Mouse (Mus musculus): ENCODE results near the gene Trim11. TPM values are rescaled to one million over a fixed set of nuclear protein-coding genes. Genes with fewer than 3 reads are reported as not detected.
"Not testable (repeated sequence)": the region's sequence is repeated elsewhere in the genome, so short reads cannot be mapped to it uniquely, and the experiment has no call there.

The Trim11 gene
- polyA plus RNA-seq, 1 experiment from 2014 or later, result 8.8 TPM

GRCm38 (mm10) chr11:58948542-58949479, 29.1 kb upstream of the Trim11 start, which contains the start of gene Hist3h2ba:
Gene Hist3h2ba (plus strand): TSS chr11:58948920.
- H3K9ac ChIP-seq (replicated peaks), result peak within 1 kb of the TSS; percentile 59
- H3K27me3 ChIP-seq (ENCODE audit: insufficient read depth, low read length), result peaks cover 27% of the 10 kb centered on the region
- H3K4me3 ChIP-seq (ENCODE audit: low read depth, low read length), result peak within 1 kb of the TSS; percentile 48
- peaks cover 22% of the 10 kb centered on the region for H3K4me1 ChIP-seq (ENCODE audit: insufficient read depth)
- no peaks in the 10 kb centered on the region for H3K9me3 ChIP-seq (ENCODE audit: low read length)
- ATAC-seq, result peak; percentile 84
- DNase-seq, result peak; percentile 53
- no peaks in the 10 kb centered on the region for H3K36me3 ChIP-seq (replicated peaks; ENCODE audit: insufficient read depth, low read length)
- peak within 1 kb of the TSS; percentile 65 for H3K27ac ChIP-seq (ENCODE audit: low read depth)
- TF ChIP-seq CTCF (IDR thresholded peaks at IDR 0.05; ENCODE audit: low read depth) (no peak), EP300 (IDR thresholded peaks at IDR 0.05; ENCODE audit: low read depth) (peak; percentile 51; the same call in 1 of the 2 replicates)
- WGBS (ENCODE audit: insufficient replicate concordance), result under 1% methylated on average over 40 of the region's 48 CpGs
- peak within 1 kb of the TSS; percentile 72 for H3K4me2 ChIP-seq (ENCODE audit: low read depth, low read length)

- H3K9me3 ChIP-seq (ENCODE audit: low read length), result no peaks in the 10 kb centered on the region
- H3K27me3 ChIP-seq (ENCODE audit: insufficient read depth, low read length), result peaks cover 24% of the 10 kb centered on the region
- no peaks in the 10 kb centered on the region for H3K36me3 ChIP-seq (replicated peaks; ENCODE audit: insufficient read depth, low read length)
- H3K4me3 ChIP-seq (ENCODE audit: low read depth, low read length), result peak overlapping the region; percentile 48
- no peak for TF ChIP-seq EP300 (IDR thresholded peaks at IDR 0.05; ENCODE audit: low read depth)
- TF ChIP-seq CTCF (IDR thresholded peaks at IDR 0.05; ENCODE audit: low read depth), result no peak
- H3K27ac ChIP-seq (ENCODE audit: low read depth), result peak overlapping the region; percentile 65
- peaks cover 22% of the 10 kb centered on the region for H3K4me1 ChIP-seq (ENCODE audit: insufficient read depth)
- WGBS (ENCODE audit: insufficient replicate concordance), result 26% methylated on average over 20 of the region's 20 CpGs
- H3K9ac ChIP-seq (replicated peaks), result peak overlapping the region; percentile 59
- ATAC-seq (no peak), DNase-seq (no peak)
- peak overlapping the region; percentile 72 for H3K4me2 ChIP-seq (ENCODE audit: low read depth, low read length)
Measured at GRCm38 (mm10) chr11:58949480-58950431, 28.1 kb upstream of the Trim11 start.

GRCm38 (mm10) chr11:58951210-58951609, 26.7 kb upstream of the Trim11 start:
- WGBS (ENCODE audit: insufficient replicate concordance), result 80% methylated on average over 5 of the region's 5 CpGs
- no peaks in the 10 kb centered on the region for H3K9me3 ChIP-seq (ENCODE audit: low read length)
- DNase-seq (no peak), ATAC-seq (no peak)
- no peak overlapping the region for H3K4me2 ChIP-seq (ENCODE audit: low read depth, low read length)
- no peak overlapping the region for H3K27ac ChIP-seq (ENCODE audit: low read depth)
- no peak overlapping the region for H3K9ac ChIP-seq (replicated peaks)
- peaks cover 2% of the 10 kb centered on the region; the same call in 1 of the 2 replicates for H3K36me3 ChIP-seq (replicated peaks; ENCODE audit: insufficient read depth, low read length)
- H3K4me3 ChIP-seq (ENCODE audit: low read depth, low read length), result no peak overlapping the region
- H3K4me1 ChIP-seq (ENCODE audit: insufficient read depth), result peaks cover 28% of the 10 kb centered on the region
- peaks cover 24% of the 10 kb centered on the region for H3K27me3 ChIP-seq (ENCODE audit: insufficient read depth, low read length)
- TF ChIP-seq CTCF (IDR thresholded peaks at IDR 0.05; ENCODE audit: low read depth) (no peak), EP300 (IDR thresholded peaks at IDR 0.05; ENCODE audit: low read depth) (no peak)

GRCm38 (mm10) chr11:58953351-58954169, 24.3 kb upstream of the Trim11 start:
- ATAC-seq, result peak; percentile 16
- peak overlapping the region; percentile 84 for H3K4me2 ChIP-seq (ENCODE audit: low read depth, low read length)
- TF ChIP-seq EP300 (IDR thresholded peaks at IDR 0.05; ENCODE audit: low read depth) (no peak), CTCF (IDR thresholded peaks at IDR 0.05; ENCODE audit: low read depth) (no peak)
- peak; percentile 70 for DNase-seq
- H3K9ac ChIP-seq (replicated peaks), result peak overlapping the region; percentile 66
- peak overlapping the region; percentile 89 for H3K4me3 ChIP-seq (ENCODE audit: low read depth, low read length)
- H3K9me3 ChIP-seq (ENCODE audit: low read length), result no peaks in the 10 kb centered on the region
- H3K27me3 ChIP-seq (ENCODE audit: insufficient read depth, low read length), result peaks cover 14% of the 10 kb centered on the region
- peaks cover 36% of the 10 kb centered on the region for H3K4me1 ChIP-seq (ENCODE audit: insufficient read depth)
- peak overlapping the region; percentile 99 for H3K27ac ChIP-seq (ENCODE audit: low read depth)
- H3K36me3 ChIP-seq (replicated peaks; ENCODE audit: insufficient read depth, low read length), result peaks cover 19% of the 10 kb centered on the region
- WGBS (ENCODE audit: insufficient replicate concordance), result 2% methylated on average over 33 of the region's 33 CpGs

GRCm38 (mm10) chr11:58954170-58954419, 23.8 kb upstream of the Trim11 start:
- Histone ChIP-seq H3K9ac (replicated peaks) (peak overlapping the region; percentile 66), H3K36me3 (replicated peaks; ENCODE audit: insufficient read depth, low read length) (peaks cover 19% of the 10 kb centered on the region), H3K27ac (ENCODE audit: low read depth) (peak overlapping the region; percentile 99), H3K4me3 (ENCODE audit: low read depth, low read length) (peak overlapping the region; percentile 89), H3K4me1 (ENCODE audit: insufficient read depth) (peaks cover 33% of the 10 kb centered on the region), H3K4me2 (ENCODE audit: low read depth, low read length) (peak overlapping the region; percentile 84), H3K27me3 (ENCODE audit: insufficient read depth, low read length) (peaks cover 14% of the 10 kb centered on the region)
- ATAC-seq, result peak; percentile 22
- DNase-seq; H3K9me3 ChIP-seq (ENCODE audit: low read length): not testable (repeated sequence)
- WGBS (ENCODE audit: insufficient replicate concordance), result 0% methylated on average over 17 of the region's 17 CpGs
